Mouse (Mus musculus) liver, adult 2 months (tissue): ENCODE results near the gene Epn3. TPM values are rescaled to one million over a fixed set of nuclear protein-coding genes. Genes with fewer than 3 reads are reported as not detected.
A peak's percentile ranks its signal among the peaks of the same experiment; 100 is the strongest.

Experiments
- DNase-seq: peaks from one replicate; pipeline ENCODE4 v3.0.0-alpha.2; 2011; ENCODE audit warnings: low read depth, low spot score; ENCODE audit errors: extremely low read depth
- H3K27ac ChIP-seq: fragments of 200-500 bp; replicated peaks from 2 replicates; pipeline ENCODE4 v1.5.1; 2012; ENCODE audit warnings: low read depth, mild to moderate bottlenecking, control low read depth, inconsistent platforms, low read length; ENCODE audit not compliant: insufficient read depth
- H3K27me3 ChIP-seq: fragments of 200-500 bp; 2 replicates; pipeline ENCODE4 v1.6.1; 2012; ENCODE audit warnings: mild to moderate bottlenecking, moderate library complexity, low read length, inconsistent platforms; ENCODE audit not compliant: control insufficient read depth, insufficient read depth
- H3K36me3 ChIP-seq: fragments of 200-500 bp; 2 replicates; pipeline ENCODE4 v1.6.1; 2012; ENCODE audit warnings: low read length, inconsistent platforms; ENCODE audit not compliant: control insufficient read depth, insufficient read depth
- H3K4me1 ChIP-seq: fragments of 200-500 bp; 2 replicates; pipeline ENCODE4 v1.6.1; 2011; ENCODE audit warnings: low read length; ENCODE audit not compliant: control insufficient read depth, insufficient read depth
- H3K4me3 ChIP-seq: fragments of 200-500 bp; 2 replicates; pipeline ENCODE4 v1.5.1; 2011; ENCODE audit warnings: low read depth, mild to moderate bottlenecking, control low read depth, low read length, moderate library complexity; ENCODE audit not compliant: insufficient read depth
- H3K79me2 ChIP-seq: fragments of 200-500 bp; 2 replicates; pipeline ENCODE4 v1.6.1; 2012; ENCODE audit warnings: inconsistent platforms, mild to moderate bottlenecking, low read length, moderate library complexity; ENCODE audit not compliant: control insufficient read depth, insufficient read depth
- H3K9ac ChIP-seq: fragments of 200-500 bp; 2 replicates; pipeline ENCODE4 v1.6.1; 2012; ENCODE audit warnings: low read depth, mild to moderate bottlenecking, control low read depth, inconsistent platforms, low read length
- CTCF ChIP-seq: fragments of 200-500 bp; IDR thresholded peaks from 2 replicates; pipeline ENCODE4 v1.5.1; 2011; ENCODE audit warnings: low read depth, low read length, control low read depth
- POLR2A ChIP-seq: fragments of 200-500 bp; IDR thresholded peaks from 2 replicates; pipeline ENCODE4 v1.6.1; 2011; ENCODE audit warnings: low read length, control low read depth; ENCODE audit not compliant: insufficient read depth; ENCODE audit errors: extremely low read depth
- WGBS: fragments of 180-500 bp; shearing (Covaris S2); methylation state at CpG from one replicate; pipeline ENCODE4 v1.1.7; 2018; 5-methylcytosine and 5-hydroxymethylcytosine counted together
- polyA plus RNA-seq: library from polyadenylated mRNA; depleted of rRNA; stranded (reverse); fragments of >200 nt; gene quantifications from 2 replicates; pipeline ENCODE4 v1.2.3, GENCODE M21; 2012
- total RNA-seq: library from RNA; depleted of rRNA; stranded (reverse); fragments of >200 nt; gene quantifications from 2 replicates; pipeline ENCODE4 v1.2.3, GENCODE M21; 2014

Gene Epn3
- total and polyA plus RNA-seq, 2 experiments, result 0.05 TPM; not detected in 1

GRCm38 (mm10) chr11:94544422-94544821 lies 44.6 kb upstream of the Epn3 start:
- Histone ChIP-seq H3K9ac (no peak overlapping the region), H3K27me3 (no peaks in the 10 kb centered on the region), H3K36me3 (no peaks in the 10 kb centered on the region), H3K27ac (no peak overlapping the region), H3K4me3 (no peak overlapping the region), H3K79me2 (no peaks in the 10 kb centered on the region), H3K4me1 (peaks cover 2% of the 10 kb centered on the region; the same call in 1 of the 2 replicates)
- no peak for DNase-seq
- TF ChIP-seq CTCF, result no peak
- 73% methylated on average over 18 of the region's 18 CpGs for WGBS

GRCm38 (mm10) chr11:94543932-94544331 lies 44.2 kb upstream of the Epn3 start:
- peak; percentile 93 for TF ChIP-seq CTCF
- no peak for TF ChIP-seq POLR2A
- Histone ChIP-seq H3K79me2 (no peaks in the 10 kb centered on the region), H3K27ac (peak overlapping the region; percentile 42; the same call in 1 of the 2 replicates), H3K9ac (no peak overlapping the region), H3K4me1 (peaks cover 2% of the 10 kb centered on the region; the same call in 1 of the 2 replicates), H3K27me3 (no peaks in the 10 kb centered on the region), H3K4me3 (no peak overlapping the region), H3K36me3 (no peaks in the 10 kb centered on the region)
- DNase-seq, result peak; percentile 92
- 7% methylated on average over 9 of the region's 9 CpGs for WGBS

GRCm38 (mm10) chr11:94543344-94543743 lies 43.6 kb upstream of the Epn3 start:
- H3K4me1 ChIP-seq, result no peaks in the 10 kb centered on the region
- no peak overlapping the region for H3K27ac ChIP-seq
- no peaks in the 10 kb centered on the region for H3K79me2 ChIP-seq
- DNase-seq, result no peak
- H3K9ac ChIP-seq, result no peak overlapping the region
- H3K36me3 ChIP-seq, result no peaks in the 10 kb centered on the region
- no peaks in the 10 kb centered on the region for H3K27me3 ChIP-seq
- TF ChIP-seq POLR2A (no peak), CTCF (no peak)
- 88% methylated on average over 12 of the region's 12 CpGs for WGBS
- H3K4me3 ChIP-seq, result no peak overlapping the region

GRCm38 (mm10) chr11:94542400-94542799 lies 42.6 kb upstream of the Epn3 start:
- DNase-seq, result no peak
- Histone ChIP-seq H3K27ac (no peak overlapping the region), H3K27me3 (no peaks in the 10 kb centered on the region), H3K4me1 (no peaks in the 10 kb centered on the region), H3K9ac (no peak overlapping the region), H3K36me3 (0 out of 2 replicates have a peak, but pooled peaks cover 2% of the 10 kb centered on the region), H3K4me3 (no peak overlapping the region), H3K79me2 (no peaks in the 10 kb centered on the region)
- TF ChIP-seq CTCF (no peak), POLR2A (no peak)
- WGBS, result 93% methylated on average over 4 of the region's 4 CpGs

GRCm38 (mm10) chr11:94539761-94540160 lies 40.0 kb upstream of the Epn3 start:
- no peak overlapping the region for H3K27ac ChIP-seq
- no peak overlapping the region for H3K4me3 ChIP-seq
- H3K36me3 ChIP-seq, result 0 out of 2 replicates have a peak, but pooled peaks cover 2% of the 10 kb centered on the region
- H3K27me3 ChIP-seq, result no peaks in the 10 kb centered on the region
- H3K79me2 ChIP-seq, result no peaks in the 10 kb centered on the region
- no peak overlapping the region for H3K9ac ChIP-seq
- H3K4me1 ChIP-seq, result no peaks in the 10 kb centered on the region
- 89% methylated on average over 7 of the region's 7 CpGs for WGBS
- DNase-seq, result no peak
- TF ChIP-seq POLR2A (no peak), CTCF (no peak)

- no peak for DNase-seq
- no peak overlapping the region for H3K9ac ChIP-seq
- no peaks in the 10 kb centered on the region for H3K79me2 ChIP-seq
- no peaks in the 10 kb centered on the region for H3K4me1 ChIP-seq
- H3K27me3 ChIP-seq, result no peaks in the 10 kb centered on the region
- H3K27ac ChIP-seq, result no peak overlapping the region
- 0 out of 2 replicates have a peak, but pooled peaks cover 2% of the 10 kb centered on the region for H3K36me3 ChIP-seq
- no peak overlapping the region for H3K4me3 ChIP-seq
- TF ChIP-seq CTCF (no peak), POLR2A (no peak)
- 88% methylated on average over 8 of the region's 8 CpGs for WGBS
These were observed 39.0 kb upstream of the Epn3 start for GRCm38 (mm10) chr11:94538733-94539292.
